Mouse (Mus musculus) urinary bladder, postnatal 0 days (tissue): ENCODE results near the gene Commd1. TPM values are rescaled to one million over a fixed set of nuclear protein-coding genes. Genes with fewer than 3 reads are reported as not detected.

ENCODE experiments used
- polyA plus RNA-seq: library from polyadenylated mRNA; unstranded; fragments of >200 nt; fragmentation: Nextera tagmentation; extraction: Ambion mirVana; gene quantifications from 2 replicates; pipeline ENCODE4 v1.2.1, GENCODE M21; 2015

Gene Commd1
- 271 and 285 TPM in 2 replicates for polyA plus RNA-seq

GRCm38 (mm10) chr11:22981984-22982757 is at the start of gene Commd1, which contains the start of gene Gm28048:
TSS of gene Commd1 (minus strand) at chr11:22982382.
TSS of gene Gm28048 (minus strand) at chr11:22982090.

DNA sequence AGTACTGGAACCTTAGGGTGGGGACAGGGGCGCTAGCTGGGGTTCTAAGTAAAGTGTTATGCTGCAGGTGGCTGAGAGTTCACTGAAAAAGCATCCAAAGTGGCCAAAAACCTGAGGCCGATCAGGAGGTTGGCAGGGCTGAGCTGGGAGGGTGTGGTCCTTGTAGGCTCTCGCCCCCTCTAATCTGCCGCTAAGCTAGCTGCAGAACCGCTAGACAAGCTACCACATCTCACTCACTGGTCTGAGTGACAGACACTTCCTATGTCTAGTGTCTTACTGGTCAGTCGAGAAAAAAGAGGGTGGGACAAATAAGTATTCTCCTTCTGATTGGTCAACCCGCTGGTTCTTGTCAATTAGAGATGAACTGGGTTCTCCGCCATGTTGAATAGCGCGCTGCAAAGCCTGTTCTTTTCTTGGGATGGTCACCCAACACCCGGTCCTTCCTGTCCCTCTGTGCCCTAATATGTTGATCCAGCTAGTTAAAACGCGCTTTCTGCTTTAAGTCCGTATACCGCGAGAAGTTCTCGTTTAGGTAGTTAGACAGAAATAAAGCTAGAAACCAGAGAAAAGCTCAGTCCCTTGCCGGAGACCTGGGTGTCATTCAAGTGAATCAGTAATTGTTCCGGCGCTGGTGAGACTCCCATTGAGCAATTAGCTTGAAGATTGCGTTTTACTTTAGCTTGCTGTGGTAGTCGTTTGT is 25.4 kb upstream of the Commd1 start, which contains the start of gene Fam161a:
Gene Fam161a, plus strand, starts transcription at position 51 of the 700 bp plus-strand sequence.

DNA sequence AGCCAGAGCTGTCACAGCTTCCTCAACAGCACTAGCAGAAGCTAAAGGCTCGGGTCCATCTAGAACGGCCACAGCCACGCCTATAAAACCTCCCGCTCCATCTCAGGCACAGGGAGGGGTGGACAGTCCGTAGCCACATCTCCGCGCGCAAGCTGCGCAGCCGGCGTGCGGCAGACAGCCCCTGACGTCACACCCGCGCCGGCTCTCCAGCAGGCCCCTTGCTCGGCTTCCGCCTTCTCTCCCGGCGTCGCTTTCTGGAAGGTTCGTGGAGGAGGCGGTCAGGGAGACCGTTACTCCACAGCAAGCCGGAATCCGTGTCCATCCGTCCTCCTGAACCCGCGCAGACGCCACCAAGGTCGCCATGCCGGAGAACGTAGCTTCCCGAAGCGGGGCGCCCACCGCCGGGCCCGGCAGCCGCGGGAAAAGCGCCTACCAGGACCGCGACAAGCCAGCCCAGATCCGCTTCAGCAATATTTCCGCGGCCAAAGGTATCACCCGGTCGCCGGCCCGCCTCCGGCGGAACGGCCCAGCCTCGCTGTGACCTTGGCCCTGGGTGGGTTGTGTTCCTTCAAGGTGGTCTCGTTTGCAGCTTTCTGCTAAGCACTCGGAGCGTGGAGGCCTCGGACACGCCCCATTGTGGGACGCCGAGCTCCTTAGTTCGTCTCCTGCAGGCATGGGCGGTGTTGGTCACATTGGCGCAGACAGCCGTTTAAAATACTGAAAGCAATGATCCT is 8.4 kb upstream of the Commd1 start, which contains the start of gene Cct4:
Gene Cct4, plus strand, starts transcription at position 127 of the 734 bp plus-strand sequence.

GRCm38 (mm10) chr11:22971835-22972709 is 10.1 kb downstream of the Commd1 start, which contains the start of gene Zrsr1:
TSS of gene Zrsr1 (plus strand) at chr11:22972005.

GRCm38 (mm10) chr11:22860335-22861227 is 121.6 kb downstream of the Commd1 start, which contains the start of gene B3gnt2:
TSS of gene B3gnt2 (minus strand) at chr11:22860961.

Other genes starting within 250 kb of the Commd1 start
- 16.1 and 19.7 TPM in 2 replicates for gene B3gnt2, start 121.4 kb downstream of the Commd1 start, polyA plus RNA-seq
- gene Zrsr1, start 10.4 kb downstream of the Commd1 start, polyA plus RNA-seq: 1.5 and 2.3 TPM in 2 replicates
- gene Gm28048, start 292 bp downstream of the Commd1 start, polyA plus RNA-seq: 18.9 and 19.5 TPM in 2 replicates
- 152 and 179 TPM in 2 replicates for gene Cct4, start 8.1 kb upstream of the Commd1 start, polyA plus RNA-seq
- gene Fam161a, start 25.1 kb upstream of the Commd1 start, polyA plus RNA-seq: 5.0 and 5.9 TPM in 2 replicates